9 mouse cellular contexts compared by ENCODE assay signal in the genomic region with DNA sequence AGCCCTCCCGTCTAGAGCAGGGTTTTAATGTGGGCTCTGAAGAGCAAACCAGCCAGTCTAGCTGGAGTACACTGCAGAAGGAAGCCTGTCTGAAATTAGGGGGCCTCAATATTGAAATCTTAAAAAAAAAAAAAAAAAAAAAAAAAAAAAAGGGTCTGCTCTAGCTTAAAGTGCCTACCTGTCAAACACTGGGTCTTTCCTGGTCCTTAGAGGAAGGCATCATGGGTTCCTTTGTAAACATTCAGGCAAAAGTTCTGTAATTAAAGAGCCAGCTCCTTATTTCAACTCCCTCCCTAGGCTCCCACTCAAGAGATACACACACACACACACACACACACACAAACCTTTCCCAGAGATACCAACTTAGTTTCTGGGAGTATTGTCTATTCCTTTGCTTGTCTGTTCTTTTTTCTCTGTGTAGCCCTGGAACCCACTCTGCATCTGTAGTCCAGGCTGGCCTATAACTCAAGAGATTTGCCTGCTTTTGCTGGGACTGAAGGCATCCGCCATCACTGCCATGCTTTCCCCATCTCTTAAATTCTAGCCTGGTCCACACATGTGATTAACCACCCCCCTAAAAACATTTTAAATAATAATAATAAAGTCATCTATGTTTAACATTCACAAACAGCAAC. TPM values are rescaled to one million over a fixed set of nuclear protein-coding genes. Genes with fewer than 3 reads are reported as not detected.
A peak's percentile ranks its signal among the peaks of the same experiment; 100 is the strongest.
DNase-seq lines count a peak whose midpoint lies in the region; ATAC-seq and TF ChIP-seq lines count a peak whose summit lies in the region.
"Had no signal": no experiment of that assay in that cellular context is flagged by ENCODE, and none has a peak within 500 bp of the region (broad histone marks: within the 10 kb centered on the region; RNA-seq: fewer than 3 reads in every experiment).

No protein-coding gene starts in this region.

- DNase-seq in heart, embryonic 10.5 days (ENCODE audit: low spot score) = no peak
- no peak for DNase-seq in heart, postnatal 14 days
- no peak for DNase-seq in CH12.LX (ENCODE audit: extremely low read depth)
- no peak for DNase-seq in left cerebral cortex, postnatal 14 days (ENCODE audit: low spot score in 2 of 2)
- no peak for DNase-seq in gastrocnemius, postnatal 14 days
- DNase-seq in ovary, postnatal 10 days (ENCODE audit: low spot score) = no peak

- H3K27me3 ChIP-seq in heart, embryonic 10.5 days (ENCODE audit: insufficient read depth, poor library complexity, severe bottlenecking) = no peaks in the 10 kb centered on the region
- H3K27me3 ChIP-seq in CH12.LX (replicated peaks) = no peaks in the 10 kb centered on the region
- H3K27me3 ChIP-seq in heart, embryonic 16.5 days (ENCODE audit: control insufficient read depth, insufficient read depth, low read length) = no peaks in the 10 kb centered on the region

- H3K9ac ChIP-seq in CH12.LX (ENCODE audit: insufficient read depth, low read depth) = no peak overlapping the region
- peak overlapping the region; percentile 64 for H3K9ac ChIP-seq in heart, embryonic 16.5 days (ENCODE audit: low read length)

- TF ChIP-seq RAD21 in CH12.LX (IDR thresholded peaks at IDR 0.05; ENCODE audit: low read depth, low read length) = no peak

- peak overlapping the region; percentile 97 for H3K4me3 ChIP-seq in heart, embryonic 10.5 days
- no peak overlapping the region for H3K4me3 ChIP-seq in CH12.LX (replicated peaks in 1 of 3; ENCODE audit: low read depth in 2 of 3, low read length in 2 of 3, poor library complexity in 1 of 3)
- H3K4me3 ChIP-seq in heart, embryonic 16.5 days (ENCODE audit: low read length) = peak overlapping the region; percentile 90
- peak overlapping the region; percentile 77 for H3K4me3 ChIP-seq in macrophage (ENCODE audit: inconsistent target)
- H3K4me3 ChIP-seq: erythroblast, embryonic 14.5 days had no signal

- in situ Hi-C loops in CH12.LX (cut with MboI; ENCODE audit: low pct_ligation_motif_present, low pct_unique_long_range_greater_than_20kb, low sequenced_read_pairs) = no loop called here

- intact Hi-C loops in heart, postnatal 14 days (cut with DNase I) = loop anchor here (1.0 kb wide), 1 partner anchor 51 kb away; no protein-coding TSS in a partner anchor
- intact Hi-C loops in left cerebral cortex, postnatal 14 days (cut with DNase I) = loop anchor here (2.0 to 5.0 kb wide), 2 partner anchors 44 to 149 kb away; no protein-coding TSS in a partner anchor
- intact Hi-C loops in gastrocnemius, postnatal 14 days (cut with DNase I; ENCODE audit: low total_unique reads) = no loop called here

- H3K9me3 ChIP-seq in heart, embryonic 10.5 days = no peaks in the 10 kb centered on the region
- no peaks in the 10 kb centered on the region for H3K9me3 ChIP-seq in CH12.LX (replicated peaks; ENCODE audit: low read length)
- no peaks in the 10 kb centered on the region for H3K9me3 ChIP-seq in heart, embryonic 16.5 days (replicated peaks; ENCODE audit: control insufficient read depth, low read length)

- peaks cover 38% of the 10 kb centered on the region for H3K4me1 ChIP-seq in heart, embryonic 10.5 days
- H3K4me1 ChIP-seq in CH12.LX (ENCODE audit: control insufficient read depth in 1 of 2, insufficient read depth in 2 of 2) = peaks cover 4 to 32% of the 10 kb centered on the region in 2 experiments
- peaks cover 35% of the 10 kb centered on the region for H3K4me1 ChIP-seq in heart, embryonic 16.5 days (ENCODE audit: control insufficient read depth, insufficient read depth, low read length)

- no peak for TF ChIP-seq EP300 in CH12.LX (IDR thresholded peaks at IDR 0.05; ENCODE audit: low read length)

- no peak for TF ChIP-seq CTCF in CH12.LX (conservative IDR thresholded peaks at IDR 0.05 in 1 of 2, IDR thresholded peaks at IDR 0.05 in 1 of 2; ENCODE audit: low read depth in 2 of 2, low read length in 2 of 2)

- WGBS in heart, embryonic 10.5 days = 43% methylated on average over 2 of the region's 2 CpGs
- 38% methylated on average over 2 of the region's 2 CpGs for WGBS in heart, embryonic 16.5 days
- WGBS in macrophage (ENCODE audit: missing documents) = 85% methylated on average over 2 of the region's 2 CpGs

- H3K27ac ChIP-seq in heart, embryonic 10.5 days = no peak overlapping the region
- H3K27ac ChIP-seq in CH12.LX (ENCODE audit: insufficient read depth, low read depth) (no peak overlapping the region), macrophage (no peak overlapping the region)
- peak overlapping the region; percentile 70 for H3K27ac ChIP-seq in heart, embryonic 16.5 days (ENCODE audit: low read length)

- no peaks in the 10 kb centered on the region for H3K36me3 ChIP-seq in heart, embryonic 10.5 days
- H3K36me3 ChIP-seq in CH12.LX (replicated peaks in 1 of 2; ENCODE audit: control insufficient read depth in 1 of 2, insufficient read depth in 1 of 2, low read length in 1 of 2) = peaks cover 0 to 7% of the 10 kb centered on the region in 2 experiments
- no peaks in the 10 kb centered on the region for H3K36me3 ChIP-seq in heart, embryonic 16.5 days (ENCODE audit: control insufficient read depth, insufficient read depth)
- no peaks in the 10 kb centered on the region for H3K36me3 ChIP-seq in macrophage (ENCODE audit: inconsistent target)

- dilution Hi-C loops in CH12.LX (cut with MboI; ENCODE audit: extremely low pct_ligation_motif_present, extremely low pct_unique_long_range_greater_than_20kb, low sequenced_read_pairs) = no loop called here

- H3K79me2 ChIP-seq in CH12.LX (replicated peaks; ENCODE audit: control insufficient read depth, extremely low read depth, insufficient read depth, poor library complexity, severe bottlenecking) (peaks cover 15% of the 10 kb centered on the region), macrophage (ENCODE audit: inconsistent target) (peaks cover 34% of the 10 kb centered on the region)

- ATAC-seq in heart, embryonic 16.5 days (replicated peaks; ENCODE audit: extremely low read depth, insufficient read depth, low FRiP score) = no peak

- peak; percentile 20 for TF ChIP-seq POLR2A in CH12.LX (IDR thresholded peaks at IDR 0.05; ENCODE audit: low read depth, low read length)

- peak overlapping the region; percentile 32; the same call in 1 of the 2 replicates for H3K4me2 ChIP-seq in CH12.LX (ENCODE audit: insufficient read depth, low read depth, poor library complexity, severe bottlenecking)
- H3K4me2 ChIP-seq in heart, embryonic 16.5 days (ENCODE audit: low read depth, low read length) = peak overlapping the region; percentile 85

TF ChIP-seq in CH12.LX, 34 proteins besides CTCF, POLR2A, EP300 and RAD21 (continues in another document):
- TF ChIP-seq IRF4 (IDR thresholded peaks at IDR 0.05; ENCODE audit: low read depth, low read length) = no peak
- TF ChIP-seq ZMIZ1 (IDR thresholded peaks at IDR 0.05; ENCODE audit: low read depth, low read length) = 0 out of 2 replicates have a peak, but pooled peaks have one; percentile 52
- no peak for TF ChIP-seq JUN (IDR thresholded peaks at IDR 0.05; ENCODE audit: insufficient read depth, low read depth, low read length)
- no peak for TF ChIP-seq MEF2A (IDR thresholded peaks at IDR 0.05; ENCODE audit: borderline replicate concordance, low read depth, low read length)
- TF ChIP-seq ZKSCAN1 (IDR thresholded peaks at IDR 0.05; ENCODE audit: borderline replicate concordance, low read depth, low read length) = no peak
- no peak for TF ChIP-seq HCFC1 (IDR thresholded peaks at IDR 0.05; ENCODE audit: low read depth, low read length)
- no peak for TF ChIP-seq ZC3H11A (IDR thresholded peaks at IDR 0.05; ENCODE audit: low read depth, low read length)
- no peak for TF ChIP-seq JUND (conservative IDR thresholded peaks at IDR 0.05; ENCODE audit: low read depth, low read length)
- TF ChIP-seq USF1 (IDR thresholded peaks at IDR 0.05; ENCODE audit: low read depth, low read length) = no peak
- TF ChIP-seq ETS1 (conservative IDR thresholded peaks at IDR 0.05; ENCODE audit: low read depth, low read length) = no peak
- no peak for TF ChIP-seq KAT2A (IDR thresholded peaks at IDR 0.05; ENCODE audit: insufficient replicate concordance, low read length)
- peak; percentile 75 for TF ChIP-seq ZNF384 (IDR thresholded peaks at IDR 0.05; ENCODE audit: low read depth, low read length)
- TF ChIP-seq E2F4 (IDR thresholded peaks at IDR 0.05; ENCODE audit: insufficient replicate concordance, low read depth, low read length) = no peak
- TF ChIP-seq MXI1 (IDR thresholded peaks at IDR 0.05; ENCODE audit: low read depth, low read length) = no peak
- no peak for TF ChIP-seq MYC (IDR thresholded peaks at IDR 0.05; ENCODE audit: low read depth, low read length)
- TF ChIP-seq NRF1 (IDR thresholded peaks at IDR 0.05; ENCODE audit: low read depth, low read length) = no peak
- no peak; the same call in 1 of the 2 replicates for TF ChIP-seq CHD2 (IDR thresholded peaks at IDR 0.05; ENCODE audit: low read length)
- TF ChIP-seq TBP (conservative IDR thresholded peaks at IDR 0.05; ENCODE audit: low read depth, low read length) = no peak
- no peak for TF ChIP-seq TCF12 (IDR thresholded peaks at IDR 0.05; ENCODE audit: low read depth, low read length)
- no peak for TF ChIP-seq ELF1 (IDR thresholded peaks at IDR 0.05; ENCODE audit: low read depth, low read length)
- TF ChIP-seq NELFE (IDR thresholded peaks at IDR 0.05; ENCODE audit: low read depth, low read length) = no peak
- TF ChIP-seq BHLHE40 (IDR thresholded peaks at IDR 0.05; ENCODE audit: low read depth, low read length) = no peak
- TF ChIP-seq GABPA (IDR thresholded peaks at IDR 0.05; ENCODE audit: insufficient replicate concordance, low read depth, low read length) = no peak
- TF ChIP-seq USF2 (conservative IDR thresholded peaks at IDR 0.05; ENCODE audit: low read depth, low read length) = no peak
- 0 out of 2 replicates have a peak, but pooled peaks have one; percentile 29 for TF ChIP-seq CHD1 (IDR thresholded peaks at IDR 0.05; ENCODE audit: low read depth, low read length)

RNA-seq across cellular contexts. Expression of gene Rhob, which starts 3.0 kb away (rescaled TPM):
- polyA plus RNA-seq in heart, embryonic 10.5 days (2016; fragmentation: Nextera tagmentation; extraction: Ambion mirVana) = 33.7 and 42.1 TPM in 2 replicates
- 100 to 1,000 TPM; 220 to 235 TPM for total RNA-seq in heart, postnatal 14 days (2021)
- total RNA-seq in CH12.LX (2012; rRNA removed) (47.5 and 52.9 TPM in 2 replicates), CH12.LX (2014; rRNA removed) (41.8 and 42.1 TPM in 2 replicates)
- polyA plus RNA-seq in CH12.LX (2012; ENCODE audit: insufficient read length, low read depth) (48.6 and 54.1 TPM in 2 replicates), macrophage (2018) (52.5 to 182 TPM (median 116 TPM) in 3 replicates)
- polyA plus RNA-seq in heart, embryonic 16.5 days (2015; fragmentation: Nextera tagmentation; extraction: Ambion mirVana) = 38.5 and 39.3 TPM in 2 replicates
- total RNA-seq in macrophage (2018; cell fraction: chromatin; rRNA removed) = 100 to 1,000 TPM in 6 of 26 experiments, 10 to 100 TPM in 20; 29.2 to 170 (median 66.5) TPM
- total RNA-seq in macrophage (2018; cell fraction: cytosol; rRNA removed) = 100 to 1,000 TPM in 16 of 26 experiments, 10 to 100 TPM in 10; 69.8 to 600 (median 172) TPM
- total RNA-seq in macrophage (2018; cell fraction: nucleus; rRNA removed) = 100 to 1,000 TPM in 18 of 26 experiments, 10 to 100 TPM in 8; 52.3 to 342 (median 141) TPM
- total RNA-seq in left cerebral cortex, postnatal 14 days (2021) = 100 to 1,000 TPM; 287 to 352 TPM
- 10 to 100 TPM; 59.5 to 96.2 TPM for total RNA-seq in gastrocnemius, postnatal 14 days (2021)

Comparison
In these comparisons a context has a peak if more than half of its experiments do, and no peak if none do; other contexts are left out.
1. H3K4me3 ChIP-seq: peak in heart, embryonic 10.5 days (single experiment), heart, embryonic 16.5 days (single experiment) and macrophage (single experiment); none in CH12.LX (0 of 3).